Mouse (Mus musculus): ENCODE results near the gene Mettl7b. TPM values are rescaled to one million over a fixed set of nuclear protein-coding genes. Genes with fewer than 3 reads are reported as not detected.
"Not testable (repeated sequence)": the region's sequence is repeated elsewhere in the genome, so short reads cannot be mapped to it uniquely, and the experiment has no call there.

Mettl7b gene
- polyA plus RNA-seq, 1 experiment, result not detected

DNA sequence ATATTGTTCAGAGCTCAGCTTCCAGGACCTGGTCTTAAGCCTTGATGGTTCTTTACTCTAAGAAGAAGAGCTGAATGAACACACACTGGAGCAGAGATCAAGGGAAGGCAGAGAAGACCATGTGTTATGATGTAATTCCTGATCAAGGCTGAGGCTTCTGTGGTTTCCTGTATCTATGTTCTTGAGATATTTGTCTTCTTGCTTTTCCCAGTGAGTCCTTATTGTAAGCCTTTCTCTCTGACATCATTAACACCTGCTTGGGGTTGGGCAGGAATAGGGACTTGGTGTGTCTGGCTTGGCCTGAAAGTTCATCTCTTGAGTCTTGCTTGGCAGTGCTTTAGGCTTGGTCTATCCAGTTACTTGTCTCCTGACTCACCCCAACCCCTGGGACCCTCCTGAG lies 30.2 kb upstream of the Mettl7b start:
- H3K27me3 ChIP-seq (ENCODE audit: control insufficient read depth, insufficient read depth, insufficient read length), result no peaks in the 10 kb centered on the region
- no peak overlapping the region for H3ac ChIP-seq (ENCODE audit: control insufficient read depth, insufficient read length, low read depth)
- H3K36me3 ChIP-seq (ENCODE audit: control insufficient read depth, insufficient read depth), result no peaks in the 10 kb centered on the region
- H3K79me2 ChIP-seq (ENCODE audit: control insufficient read depth, insufficient read depth), result no peaks in the 10 kb centered on the region
- no peaks in the 10 kb centered on the region for H3K79me3 ChIP-seq (ENCODE audit: low read depth)
- H3K4me3 ChIP-seq (ENCODE audit: insufficient read depth, poor library complexity, severe bottlenecking), result no peak overlapping the region
- TF ChIP-seq MYOG (IDR thresholded peaks at IDR 0.05; ENCODE audit: control insufficient read depth, extremely low read depth, insufficient read length) (no peak), MAX (IDR thresholded peaks at IDR 0.05) (no peak), FOSL1 (IDR thresholded peaks at IDR 0.05; ENCODE audit: insufficient read depth, low read length, poor library complexity, severe bottlenecking) (no peak), CEBPB (IDR thresholded peaks at IDR 0.05; ENCODE audit: low read depth) (no peak), USF1 (IDR thresholded peaks at IDR 0.05; ENCODE audit: low read depth) (no peak), MYOD1 (IDR thresholded peaks at IDR 0.05; ENCODE audit: control insufficient read depth, insufficient read length, low read depth) (peak; percentile 16), CTCF (IDR thresholded peaks at IDR 0.05; ENCODE audit: control insufficient read depth, insufficient read depth, insufficient read length) (no peak)

DNA sequence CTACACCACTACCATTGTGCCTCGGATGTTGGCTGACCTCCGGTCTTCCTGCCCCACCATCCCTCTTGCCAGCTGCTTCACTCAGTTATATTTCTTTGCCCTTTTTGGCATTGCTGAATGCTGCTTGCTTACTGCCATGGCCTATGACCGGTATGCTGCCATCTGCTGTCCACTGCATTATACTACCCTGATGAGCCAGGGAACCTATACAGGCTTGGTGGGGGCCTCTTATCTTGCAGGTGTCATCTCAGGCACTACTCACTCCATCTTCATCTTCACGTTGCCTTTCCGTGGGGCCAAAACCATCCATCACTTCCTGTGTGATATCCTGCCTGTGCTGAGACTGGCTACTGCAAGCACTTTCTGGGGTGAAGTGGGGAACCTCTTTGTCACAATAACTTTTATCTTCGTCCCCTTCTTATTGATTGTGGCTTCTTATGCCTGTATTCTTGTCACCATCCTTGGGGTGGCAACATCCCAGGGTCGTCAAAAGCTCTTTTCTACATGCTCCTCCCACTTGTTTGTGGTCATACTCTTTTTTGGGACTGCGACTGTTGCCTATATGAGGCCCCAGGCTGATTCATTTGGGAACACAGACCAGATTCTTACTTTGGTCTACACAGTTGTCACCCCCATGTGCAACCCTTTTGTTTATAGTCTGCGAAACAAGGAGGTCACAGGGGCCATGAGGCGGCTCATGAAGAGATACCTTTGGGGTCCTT lies 29.5 kb upstream of the Mettl7b start:
- not testable (repeated sequence) for H3ac ChIP-seq (ENCODE audit: control insufficient read depth, insufficient read length, low read depth); H3K27me3 ChIP-seq (ENCODE audit: control insufficient read depth, insufficient read depth, insufficient read length); H3K4me3 ChIP-seq (ENCODE audit: insufficient read depth, poor library complexity, severe bottlenecking); H3K79me2 ChIP-seq (ENCODE audit: control insufficient read depth, insufficient read depth); H3K79me3 ChIP-seq (ENCODE audit: low read depth); H3K36me3 ChIP-seq (ENCODE audit: control insufficient read depth, insufficient read depth)

GRCm38 (mm10) chr10:128989131-128989530 lies 28.3 kb upstream of the Mettl7b start, which contains the start of gene Olfr9:
TSS of gene Olfr9 (plus strand) at chr10:128989431.
- not testable (repeated sequence) for H3K4me3 ChIP-seq (ENCODE audit: insufficient read depth, poor library complexity, severe bottlenecking); H3K79me2 ChIP-seq (ENCODE audit: control insufficient read depth, insufficient read depth); H3K36me3 ChIP-seq (ENCODE audit: control insufficient read depth, insufficient read depth); H3K79me3 ChIP-seq (ENCODE audit: low read depth); H3K27me3 ChIP-seq (ENCODE audit: control insufficient read depth, insufficient read depth, insufficient read length); H3ac ChIP-seq (ENCODE audit: control insufficient read depth, insufficient read length, low read depth)

- no peaks in the 10 kb centered on the region for H3K79me3 ChIP-seq (ENCODE audit: low read depth)
- H3K36me3 ChIP-seq (ENCODE audit: control insufficient read depth, insufficient read depth), result no peaks in the 10 kb centered on the region
- TF ChIP-seq USF1 (IDR thresholded peaks at IDR 0.05; ENCODE audit: low read depth), result no peak
- TF ChIP-seq MAX (IDR thresholded peaks at IDR 0.05), result no peak
- TF ChIP-seq CTCF (IDR thresholded peaks at IDR 0.05; ENCODE audit: control insufficient read depth, insufficient read depth, insufficient read length), result no peak
- TF ChIP-seq FOSL1 (IDR thresholded peaks at IDR 0.05; ENCODE audit: insufficient read depth, low read length, poor library complexity, severe bottlenecking), result no peak
- TF ChIP-seq MYOG (IDR thresholded peaks at IDR 0.05; ENCODE audit: control insufficient read depth, extremely low read depth, insufficient read length), result no peak
- TF ChIP-seq CEBPB (IDR thresholded peaks at IDR 0.05; ENCODE audit: low read depth), result no peak
- no peak for TF ChIP-seq MYOD1 (IDR thresholded peaks at IDR 0.05; ENCODE audit: control insufficient read depth, insufficient read length, low read depth)
Measured at GRCm38 (mm10) chr10:128980644-128981365, 20.0 kb upstream of the Mettl7b start.

DNA sequence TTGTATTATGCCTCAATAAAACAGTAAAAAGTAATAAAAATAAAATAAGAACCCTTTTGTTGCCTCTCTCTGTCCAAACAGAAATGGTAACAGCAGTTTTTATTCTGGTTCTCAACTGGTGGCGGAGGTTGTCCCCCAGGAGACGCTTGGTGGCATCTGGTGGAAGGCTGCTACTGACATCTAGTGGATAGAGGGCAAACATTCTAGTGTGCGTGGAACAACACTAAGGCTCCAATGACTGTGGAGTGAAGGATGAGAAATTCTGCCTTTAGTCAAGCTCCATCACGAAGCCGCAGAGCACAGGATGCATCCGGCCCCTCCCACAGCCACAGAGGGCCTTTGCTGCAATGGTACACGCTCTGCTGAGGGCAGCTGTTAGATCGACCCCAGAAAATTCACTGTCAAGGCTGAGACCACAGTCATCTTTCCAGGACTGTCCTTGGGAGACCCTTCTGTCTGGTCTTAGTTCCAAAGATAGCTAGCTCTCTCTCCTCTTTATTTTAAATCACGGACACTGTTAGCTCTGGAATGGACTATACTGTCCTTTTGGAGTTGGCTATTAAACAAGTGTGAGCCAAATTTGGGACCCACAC lies 16.8 kb upstream of the Mettl7b start:
- no peaks in the 10 kb centered on the region for H3K79me2 ChIP-seq (ENCODE audit: control insufficient read depth, insufficient read depth)
- H3K79me3 ChIP-seq (ENCODE audit: low read depth), result no peaks in the 10 kb centered on the region
- TF ChIP-seq CTCF (IDR thresholded peaks at IDR 0.05; ENCODE audit: control insufficient read depth, insufficient read depth, insufficient read length) (peak; percentile 55), MYOD1 (IDR thresholded peaks at IDR 0.05; ENCODE audit: control insufficient read depth, insufficient read length, low read depth) (no peak)
- H3K4me3 ChIP-seq (ENCODE audit: insufficient read depth, poor library complexity, severe bottlenecking), result no peak overlapping the region
- peak overlapping the region; percentile 48 for H3ac ChIP-seq (ENCODE audit: control insufficient read depth, insufficient read length, low read depth)
- no peaks in the 10 kb centered on the region for H3K27me3 ChIP-seq (ENCODE audit: control insufficient read depth, insufficient read depth, insufficient read length)
- no peaks in the 10 kb centered on the region for H3K36me3 ChIP-seq (ENCODE audit: control insufficient read depth, insufficient read depth)

More at GRCm38 (mm10) chr10:128980644-128981365, 20.0 kb upstream of the Mettl7b start:
- no peaks in the 10 kb centered on the region for H3K79me2 ChIP-seq (ENCODE audit: control insufficient read depth, insufficient read depth)
- H3K4me3 ChIP-seq (ENCODE audit: insufficient read depth, poor library complexity, severe bottlenecking), result no peak overlapping the region
- no peak overlapping the region for H3ac ChIP-seq (ENCODE audit: control insufficient read depth, insufficient read length, low read depth)
- H3K27me3 ChIP-seq (ENCODE audit: control insufficient read depth, insufficient read depth, insufficient read length), result no peaks in the 10 kb centered on the region

- TF ChIP-seq FOSL1 (IDR thresholded peaks at IDR 0.05; ENCODE audit: insufficient read depth, low read length, poor library complexity, severe bottlenecking) (no peak), CTCF (IDR thresholded peaks at IDR 0.05; ENCODE audit: control insufficient read depth, insufficient read depth, insufficient read length) (no peak), USF1 (IDR thresholded peaks at IDR 0.05; ENCODE audit: low read depth) (no peak), MYOG (IDR thresholded peaks at IDR 0.05; ENCODE audit: control insufficient read depth, extremely low read depth, insufficient read length) (no peak), CEBPB (IDR thresholded peaks at IDR 0.05; ENCODE audit: low read depth) (no peak), MYOD1 (IDR thresholded peaks at IDR 0.05; ENCODE audit: control insufficient read depth, insufficient read length, low read depth) (no peak)
- Histone ChIP-seq H3K79me2 (ENCODE audit: control insufficient read depth, insufficient read depth) (no peaks in the 10 kb centered on the region), H3K36me3 (ENCODE audit: control insufficient read depth, insufficient read depth) (no peaks in the 10 kb centered on the region), H3ac (ENCODE audit: control insufficient read depth, insufficient read length, low read depth) (no peak overlapping the region), H3K79me3 (ENCODE audit: low read depth) (no peaks in the 10 kb centered on the region), H3K4me3 (ENCODE audit: insufficient read depth, poor library complexity, severe bottlenecking) (no peak overlapping the region), H3K27me3 (ENCODE audit: control insufficient read depth, insufficient read depth, insufficient read length) (no peaks in the 10 kb centered on the region)
Measured at GRCm38 (mm10) chr10:128976395-128976794, 15.6 kb upstream of the Mettl7b start.

All from C2C12 (cell line).